Mouse (Mus musculus): Measurements from ENCODE around the gene Mical2. TPM values are rescaled to one million over a fixed set of nuclear protein-coding genes. Genes with fewer than 3 reads are reported as not detected.

Mical2 gene
- polyA plus RNA-seq, 1 experiment: 8.5 TPM

DNA sequence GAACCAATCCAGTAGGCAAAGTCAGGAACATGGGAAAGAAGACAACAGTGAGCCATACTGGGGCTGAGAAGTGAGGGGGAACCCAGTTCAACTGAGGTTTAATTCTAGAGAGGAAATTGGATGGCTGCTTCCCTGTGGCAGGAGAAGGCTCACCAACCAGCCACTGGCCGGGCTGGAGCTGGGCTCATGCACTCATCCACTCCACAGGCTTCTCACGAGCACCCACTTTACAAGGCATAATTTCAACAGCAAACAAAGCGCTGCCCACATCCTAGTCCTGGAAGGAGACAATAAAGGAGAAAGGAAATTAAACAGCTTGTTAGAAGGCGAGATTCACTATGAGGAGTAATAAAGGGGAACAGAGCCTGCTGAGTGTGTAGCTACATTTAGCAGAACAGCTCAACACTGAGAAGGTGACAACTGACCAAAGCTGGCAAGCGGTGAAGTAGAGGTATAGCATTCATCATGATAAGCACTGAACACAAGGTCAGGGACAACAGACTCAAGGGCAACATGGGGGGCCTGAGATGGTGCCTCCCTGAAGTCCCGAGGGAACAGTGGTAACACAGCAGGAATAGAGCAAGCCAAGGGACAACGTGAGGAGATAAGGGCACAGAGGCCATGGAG lies 137.0 kb downstream of the Mical2 start:
- Histone ChIP-seq H3K27ac (ENCODE audit: insufficient read depth, low read depth, low read length) (no peak overlapping the region), H3K4me1 (ENCODE audit: control insufficient read depth, insufficient read depth, low read length) (peaks cover 1% of the 10 kb centered on the region)
- TF ChIP-seq CTCF (IDR thresholded peaks at IDR 0.05; ENCODE audit: low read depth, low read length) (no peak), POLR2A (IDR thresholded peaks at IDR 0.05; ENCODE audit: borderline replicate concordance, low read depth, low read length) (no peak)

DNA sequence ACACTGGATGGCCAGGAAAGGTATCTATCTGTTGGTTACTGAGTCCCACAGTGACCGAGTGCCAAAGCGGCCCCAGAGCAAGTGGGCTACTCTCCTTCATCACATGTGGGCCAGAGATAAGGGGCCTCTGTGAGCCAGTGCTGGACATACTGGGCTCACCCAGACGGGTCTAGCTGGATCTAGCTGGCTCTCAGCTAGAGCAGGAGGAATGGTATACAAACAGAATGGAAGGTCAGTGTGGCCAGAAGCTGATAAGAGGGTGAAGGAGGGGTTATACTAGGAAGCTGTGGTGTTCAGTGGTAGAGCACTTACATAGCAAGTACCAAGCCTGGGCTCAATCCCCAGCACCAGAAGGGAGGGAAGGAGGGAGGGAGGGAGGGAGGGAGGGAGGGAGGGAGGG lies 140.2 kb downstream of the Mical2 start:
- no peak overlapping the region for H3K4me3 ChIP-seq (ENCODE audit: insufficient read depth, low read length)
- H3K4me1 ChIP-seq (ENCODE audit: control insufficient read depth, insufficient read depth, low read length): peaks cover 3% of the 10 kb centered on the region; the same call in 1 of the 2 replicates
- no peak overlapping the region for H3K27ac ChIP-seq (ENCODE audit: insufficient read depth, low read depth, low read length)
- no peak for TF ChIP-seq POLR2A (IDR thresholded peaks at IDR 0.05; ENCODE audit: borderline replicate concordance, low read depth, low read length)
- no peak for TF ChIP-seq CTCF (IDR thresholded peaks at IDR 0.05; ENCODE audit: low read depth, low read length)

More for the DNA sequence above, 137.0 kb downstream of the Mical2 start:
- no peak overlapping the region for H3K4me3 ChIP-seq (ENCODE audit: insufficient read depth, low read length)

DNA sequence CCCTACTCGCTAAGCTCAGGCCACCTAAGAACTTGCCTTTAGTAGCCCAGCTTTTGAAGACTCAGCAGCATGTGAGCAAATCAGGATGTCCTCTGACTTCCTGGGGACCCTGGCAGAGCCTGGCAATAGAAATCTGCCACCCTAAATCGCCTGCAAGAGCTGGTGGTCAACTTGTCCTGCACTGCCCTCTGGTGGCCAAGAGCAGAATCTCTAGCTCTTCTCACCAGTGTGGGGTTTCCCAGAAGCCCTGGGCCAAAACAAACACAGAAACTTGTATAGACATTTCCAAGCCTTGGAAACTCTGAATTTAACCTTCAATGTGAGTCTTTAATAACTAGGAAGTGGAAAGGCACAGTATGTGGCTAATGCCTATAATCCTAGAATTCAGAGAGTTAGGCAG lies 143.4 kb downstream of the Mical2 start:
- peaks cover 3% of the 10 kb centered on the region; the same call in 1 of the 2 replicates for H3K4me1 ChIP-seq (ENCODE audit: control insufficient read depth, insufficient read depth, low read length)
- TF ChIP-seq CTCF (IDR thresholded peaks at IDR 0.05; ENCODE audit: low read depth, low read length) (peak; percentile 87), POLR2A (IDR thresholded peaks at IDR 0.05; ENCODE audit: borderline replicate concordance, low read depth, low read length) (no peak)
- H3K4me3 ChIP-seq (ENCODE audit: insufficient read depth, low read length): no peak overlapping the region
- H3K27ac ChIP-seq (ENCODE audit: insufficient read depth, low read depth, low read length): no peak overlapping the region

DNA sequence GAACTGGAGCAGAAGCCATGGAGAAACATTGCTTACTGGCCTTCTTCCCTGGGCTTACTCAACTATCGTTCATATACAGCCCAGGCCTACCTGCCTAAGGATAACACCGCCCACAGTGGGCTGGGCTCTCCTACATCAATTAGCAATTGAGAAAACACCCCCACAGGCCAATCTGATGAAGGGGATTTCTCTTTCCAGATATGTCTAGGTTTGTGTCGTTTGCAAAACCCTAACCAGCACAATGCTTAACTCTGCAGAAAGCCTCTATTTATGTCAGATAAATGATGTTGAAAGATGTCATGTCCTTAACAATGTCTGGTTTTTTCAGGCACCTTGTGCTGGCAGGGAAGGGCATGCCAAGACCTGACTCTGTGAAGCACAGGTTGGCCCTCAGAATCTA lies 144.3 kb downstream of the Mical2 start:
- H3K27ac ChIP-seq (ENCODE audit: insufficient read depth, low read depth, low read length): no peak overlapping the region
- peaks cover 3% of the 10 kb centered on the region; the same call in 1 of the 2 replicates for H3K4me1 ChIP-seq (ENCODE audit: control insufficient read depth, insufficient read depth, low read length)
- no peak overlapping the region for H3K4me3 ChIP-seq (ENCODE audit: insufficient read depth, low read length)
- TF ChIP-seq POLR2A (IDR thresholded peaks at IDR 0.05; ENCODE audit: borderline replicate concordance, low read depth, low read length): no peak
- no peak for TF ChIP-seq CTCF (IDR thresholded peaks at IDR 0.05; ENCODE audit: low read depth, low read length)

DNA sequence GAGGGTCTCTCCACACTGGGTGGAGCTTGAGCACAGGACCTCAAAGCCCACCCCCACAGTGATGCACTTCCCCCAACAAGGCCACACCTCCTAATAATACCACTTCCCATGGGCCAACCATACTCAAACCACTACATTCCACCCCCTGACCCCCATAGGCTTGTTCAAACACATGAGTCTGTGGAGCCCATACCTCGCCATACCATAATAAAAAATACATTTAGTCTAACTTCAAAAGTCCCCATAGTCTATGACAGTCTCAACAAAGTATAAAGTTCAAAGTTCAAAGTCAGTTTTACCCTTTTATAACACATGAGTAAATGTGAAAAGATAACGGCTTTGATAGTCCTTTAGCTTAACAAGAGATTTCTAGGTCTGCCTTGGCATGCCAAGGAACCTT lies 145.7 kb downstream of the Mical2 start:
- TF ChIP-seq POLR2A (IDR thresholded peaks at IDR 0.05; ENCODE audit: borderline replicate concordance, low read depth, low read length) (no peak), CTCF (IDR thresholded peaks at IDR 0.05; ENCODE audit: low read depth, low read length) (no peak)
- H3K4me1 ChIP-seq (ENCODE audit: control insufficient read depth, insufficient read depth, low read length): peaks cover 3% of the 10 kb centered on the region; the same call in 1 of the 2 replicates
- no peak overlapping the region for H3K4me3 ChIP-seq (ENCODE audit: insufficient read depth, low read length)
- no peak overlapping the region for H3K27ac ChIP-seq (ENCODE audit: insufficient read depth, low read depth, low read length)

DNA sequence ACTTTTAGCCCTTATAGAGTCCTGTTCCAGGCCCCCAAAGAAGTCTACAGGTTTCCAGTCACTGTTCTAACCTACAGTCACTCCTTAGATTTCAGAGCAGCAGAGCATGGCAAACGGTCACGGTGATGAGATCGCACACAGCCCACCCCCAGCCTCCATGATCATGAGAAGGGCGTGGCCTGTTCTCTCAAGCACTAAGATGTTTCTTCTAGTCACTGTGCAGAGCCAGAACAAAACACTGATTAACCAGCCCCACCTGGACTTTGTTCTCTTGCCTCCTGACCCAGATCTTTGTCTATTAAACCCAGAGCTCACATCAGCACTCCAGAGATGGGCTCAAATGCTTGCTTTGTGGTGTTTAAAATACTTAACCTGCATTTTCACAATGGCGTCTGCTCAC lies 148.4 kb downstream of the Mical2 start:
- H3K27ac ChIP-seq (ENCODE audit: insufficient read depth, low read depth, low read length): no peak overlapping the region
- TF ChIP-seq CTCF (IDR thresholded peaks at IDR 0.05; ENCODE audit: low read depth, low read length): no peak
- H3K4me3 ChIP-seq (ENCODE audit: insufficient read depth, low read length): no peak overlapping the region
- no peaks in the 10 kb centered on the region for H3K4me1 ChIP-seq (ENCODE audit: control insufficient read depth, insufficient read depth, low read length)

DNA sequence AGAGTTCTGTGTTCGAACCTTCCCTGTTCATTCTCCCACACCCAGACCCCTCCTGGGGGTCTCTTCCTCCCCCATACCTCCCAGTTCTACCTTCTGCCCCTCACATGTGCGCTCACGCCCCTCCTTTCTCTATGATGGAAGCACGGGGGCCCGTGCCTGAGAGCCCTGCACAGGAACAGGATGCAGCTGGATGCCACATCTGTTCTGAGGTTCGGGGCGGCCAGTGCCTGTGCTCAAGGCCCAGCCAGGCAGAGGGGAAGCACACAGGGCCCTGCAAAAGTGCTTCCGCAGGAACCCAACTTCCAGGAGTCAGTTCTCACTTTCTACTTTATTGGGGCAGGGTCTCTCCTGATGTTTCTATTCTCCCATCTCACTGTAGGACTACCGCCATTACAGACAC lies 149.4 kb downstream of the Mical2 start:
- TF ChIP-seq POLR2A (IDR thresholded peaks at IDR 0.05; ENCODE audit: borderline replicate concordance, low read depth, low read length) (no peak), CTCF (IDR thresholded peaks at IDR 0.05; ENCODE audit: low read depth, low read length) (no peak)
- Histone ChIP-seq H3K4me3 (ENCODE audit: insufficient read depth, low read length) (no peak overlapping the region), H3K4me1 (ENCODE audit: control insufficient read depth, insufficient read depth, low read length) (no peaks in the 10 kb centered on the region), H3K27ac (ENCODE audit: insufficient read depth, low read depth, low read length) (no peak overlapping the region)

DNA sequence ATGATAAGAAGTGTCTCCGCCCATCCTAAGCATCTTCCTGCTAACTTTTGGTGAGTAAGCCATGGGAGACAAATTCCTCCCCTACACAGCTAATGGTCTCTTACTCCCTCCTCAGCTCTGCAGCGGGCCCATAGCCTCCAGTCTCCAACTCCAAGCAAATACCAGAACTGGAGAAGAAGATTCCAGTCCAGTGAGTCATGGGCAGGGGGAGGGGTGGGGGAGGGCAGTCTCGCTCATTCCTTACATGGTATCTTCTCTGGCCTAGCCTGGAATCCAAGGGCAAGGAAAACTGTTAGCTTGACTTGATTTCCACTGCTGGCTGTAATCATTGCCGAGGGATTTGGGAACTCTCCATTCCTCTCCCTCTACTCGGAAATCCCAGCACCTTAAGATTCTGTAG lies 150.2 kb downstream of the Mical2 start:
- H3K4me3 ChIP-seq (ENCODE audit: insufficient read depth, low read length): no peak overlapping the region
- H3K27ac ChIP-seq (ENCODE audit: insufficient read depth, low read depth, low read length): no peak overlapping the region
- TF ChIP-seq CTCF (IDR thresholded peaks at IDR 0.05; ENCODE audit: low read depth, low read length) (no peak), POLR2A (IDR thresholded peaks at IDR 0.05; ENCODE audit: borderline replicate concordance, low read depth, low read length) (no peak)
- H3K4me1 ChIP-seq (ENCODE audit: control insufficient read depth, insufficient read depth, low read length): no peaks in the 10 kb centered on the region

DNA sequence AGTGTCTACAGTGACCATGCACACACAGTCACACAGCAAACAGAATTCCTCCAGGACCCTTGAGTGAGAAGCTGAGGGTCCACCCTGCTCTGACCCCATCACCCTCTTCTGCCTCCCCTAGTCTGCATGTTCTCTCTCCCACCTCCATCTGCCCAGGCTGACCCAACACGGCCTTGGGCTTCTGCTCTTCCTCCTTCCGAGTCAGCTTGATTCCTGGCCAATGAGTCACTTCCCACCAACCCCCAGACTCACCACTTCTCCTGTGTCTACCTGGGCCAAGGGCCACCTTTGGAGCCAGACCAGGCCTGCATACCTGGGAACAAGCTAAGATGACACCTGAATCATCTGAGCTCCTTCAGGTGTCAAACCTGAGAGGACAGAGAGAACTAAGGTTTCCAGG lies 151.0 kb downstream of the Mical2 start:
- Histone ChIP-seq H3K4me1 (ENCODE audit: control insufficient read depth, insufficient read depth, low read length) (no peaks in the 10 kb centered on the region), H3K4me3 (ENCODE audit: insufficient read depth, low read length) (no peak overlapping the region), H3K27ac (ENCODE audit: insufficient read depth, low read depth, low read length) (no peak overlapping the region)
- TF ChIP-seq POLR2A (IDR thresholded peaks at IDR 0.05; ENCODE audit: borderline replicate concordance, low read depth, low read length) (no peak), CTCF (IDR thresholded peaks at IDR 0.05; ENCODE audit: low read depth, low read length) (no peak)

DNA sequence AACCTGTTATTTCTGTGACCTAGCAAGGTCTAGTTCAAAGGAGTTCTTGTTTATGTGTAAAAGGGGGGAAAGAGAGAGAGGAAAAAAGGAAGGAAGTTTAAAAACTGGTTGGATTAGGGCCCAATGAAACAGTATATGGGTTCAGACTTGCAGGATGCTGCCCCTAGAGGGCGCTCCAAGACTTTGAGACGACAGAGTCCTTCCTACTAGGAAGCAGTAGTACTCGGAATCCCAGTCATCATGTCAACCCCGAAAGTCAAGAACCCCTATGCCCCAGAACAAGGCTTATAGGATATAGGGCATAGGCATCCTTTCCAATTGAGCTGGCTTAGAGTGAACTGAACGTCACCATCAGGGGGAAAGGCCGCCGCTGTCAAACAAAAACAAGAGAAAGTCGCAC lies 151.7 kb downstream of the Mical2 start:
- Histone ChIP-seq H3K4me3 (ENCODE audit: insufficient read depth, low read length) (no peak overlapping the region), H3K27ac (ENCODE audit: insufficient read depth, low read depth, low read length) (no peak overlapping the region)
- TF ChIP-seq POLR2A (IDR thresholded peaks at IDR 0.05; ENCODE audit: borderline replicate concordance, low read depth, low read length) (no peak), CTCF (IDR thresholded peaks at IDR 0.05; ENCODE audit: low read depth, low read length) (peak; percentile 59)

DNA sequence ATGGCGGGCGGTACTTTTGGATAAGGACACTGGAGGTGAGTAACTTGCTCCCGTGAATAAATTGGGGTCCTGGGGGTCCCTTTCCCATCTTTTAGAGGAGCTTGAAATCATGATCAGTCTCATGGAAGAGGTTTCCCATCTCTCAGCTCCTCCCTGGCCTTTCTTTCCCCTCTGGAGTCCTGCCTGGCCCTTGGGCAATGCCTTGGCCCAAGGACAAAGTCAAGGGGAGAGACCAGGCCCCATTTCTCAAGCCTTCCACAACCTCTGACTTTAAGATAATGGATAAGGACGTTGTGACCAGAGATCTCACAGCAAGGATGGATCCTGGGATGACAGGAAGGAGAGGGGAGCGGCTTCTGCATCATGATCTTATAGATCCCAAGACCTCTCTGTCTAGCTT lies 152.4 kb downstream of the Mical2 start:
- Histone ChIP-seq H3K4me3 (ENCODE audit: insufficient read depth, low read length) (no peak overlapping the region), H3K4me1 (ENCODE audit: control insufficient read depth, insufficient read depth, low read length) (no peaks in the 10 kb centered on the region), H3K27ac (ENCODE audit: insufficient read depth, low read depth, low read length) (no peak overlapping the region)
- TF ChIP-seq POLR2A (IDR thresholded peaks at IDR 0.05; ENCODE audit: borderline replicate concordance, low read depth, low read length): no peak
- TF ChIP-seq CTCF (IDR thresholded peaks at IDR 0.05; ENCODE audit: low read depth, low read length): no peak

More for the DNA sequence above, 151.7 kb downstream of the Mical2 start:
- H3K4me1 ChIP-seq (ENCODE audit: control insufficient read depth, insufficient read depth, low read length): no peaks in the 10 kb centered on the region

Data from bone marrow macrophage, adult 2 months (primary cell).